Mouse (Mus musculus): ENCODE results near the gene Jakmip3. TPM values are rescaled to one million over a fixed set of nuclear protein-coding genes. Genes with fewer than 3 reads are reported as not detected.

The Jakmip3 gene
- not detected in 2 replicates for total RNA-seq (2017)

- no peak for ATAC-seq (replicated peaks; ENCODE audit: low read depth, poor library complexity, severe bottlenecking)
Observed at GRCm38 (mm10) chr7:138940612-138941461, at the start of gene Jakmip3. TSS of gene Jakmip3 (plus strand) at chr7:138940730.

- ATAC-seq (replicated peaks; ENCODE audit: low read depth, poor library complexity, severe bottlenecking), result no peak
Observed at GRCm38 (mm10) chr7:138898122-138898521, 42.4 kb upstream of the Jakmip3 start.

GRCm38 (mm10) chr7:138898743-138899142 lies 41.8 kb upstream of the Jakmip3 start:
- ATAC-seq (replicated peaks; ENCODE audit: low read depth, poor library complexity, severe bottlenecking), result no peak

- no peak for ATAC-seq (replicated peaks; ENCODE audit: low read depth, poor library complexity, severe bottlenecking)
Observed at GRCm38 (mm10) chr7:138903886-138904435, 36.6 kb upstream of the Jakmip3 start.

DNA sequence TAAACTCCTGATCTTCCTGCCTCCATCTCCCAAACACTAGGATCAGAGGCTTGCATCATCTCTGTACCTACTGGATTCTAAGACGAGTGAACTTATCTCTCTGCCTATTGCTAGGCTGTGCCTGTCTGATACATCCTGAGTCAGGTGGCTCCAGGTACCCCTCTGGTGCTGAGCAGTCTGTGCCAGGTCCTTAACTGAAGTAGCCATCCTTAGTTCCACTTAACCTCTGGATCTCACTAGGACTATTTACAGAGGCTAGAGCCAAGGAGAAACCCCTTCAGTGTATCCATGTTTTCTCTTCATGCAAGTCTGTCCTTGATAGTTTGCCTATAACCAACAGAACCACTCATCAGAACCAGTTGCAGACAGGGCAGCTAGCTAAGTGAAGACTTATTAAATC lies 34.1 kb upstream of the Jakmip3 start:
- ATAC-seq (replicated peaks; ENCODE audit: low read depth, poor library complexity, severe bottlenecking), result no peak

DNA sequence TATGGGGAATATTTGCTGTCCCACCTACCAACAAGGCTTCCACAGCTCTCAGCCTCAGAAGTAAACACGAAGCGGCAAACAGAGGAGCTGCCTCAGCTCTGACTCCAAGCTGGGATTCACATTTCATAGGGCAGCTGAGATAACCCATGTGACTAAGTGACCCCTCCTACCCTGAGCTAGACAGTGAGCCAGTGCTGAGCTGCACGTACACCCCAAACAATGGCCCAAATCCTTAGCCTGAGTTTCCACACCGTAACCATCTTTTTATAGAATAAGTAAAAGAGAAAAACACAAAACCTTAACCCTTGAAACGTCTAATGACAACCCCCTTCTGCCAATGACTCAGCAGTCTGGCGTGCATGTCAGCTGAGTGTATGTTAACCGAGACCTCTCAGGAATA lies 33.5 kb upstream of the Jakmip3 start:
- no peak for ATAC-seq (replicated peaks; ENCODE audit: low read depth, poor library complexity, severe bottlenecking)

- ATAC-seq (replicated peaks; ENCODE audit: low read depth, poor library complexity, severe bottlenecking), result no peak
Observed at GRCm38 (mm10) chr7:138907976-138908375, 32.6 kb upstream of the Jakmip3 start.

DNA sequence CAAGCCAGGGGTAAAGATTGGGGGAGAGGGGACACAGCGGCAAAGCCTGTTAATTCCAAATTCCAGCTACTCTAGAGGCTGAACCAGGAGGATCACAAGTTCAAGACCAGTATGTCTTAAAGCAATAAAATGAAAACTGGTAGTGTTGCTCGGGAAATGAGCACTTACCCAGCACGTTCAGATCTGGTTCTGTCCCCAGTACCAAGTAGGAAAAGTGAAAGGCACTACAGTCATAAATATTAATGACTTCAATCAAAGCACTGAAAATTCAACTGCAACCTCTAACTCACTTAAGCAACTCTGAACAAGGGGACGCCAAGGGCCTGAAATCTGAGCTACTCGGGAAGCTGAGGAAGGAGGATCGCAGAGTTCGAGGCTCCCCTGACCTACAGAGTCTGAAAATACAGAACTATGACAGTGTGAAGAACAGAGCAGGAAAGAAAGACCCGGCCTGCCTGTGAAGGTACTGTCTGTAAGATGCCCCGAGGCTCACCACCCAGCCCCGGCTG lies 31.7 kb upstream of the Jakmip3 start:
- no peak for ATAC-seq (replicated peaks; ENCODE audit: low read depth, poor library complexity, severe bottlenecking)

- peak; percentile 94 for ATAC-seq (replicated peaks; ENCODE audit: low read depth, poor library complexity, severe bottlenecking)
Observed at GRCm38 (mm10) chr7:138909277-138910192, 31.0 kb upstream of the Jakmip3 start, which contains the start of gene Bnip3. TSS of gene Bnip3 (minus strand) at chr7:138909519.

GRCm38 (mm10) chr7:138910193-138910562 lies 30.4 kb upstream of the Jakmip3 start:
- no peak; the same call in 1 of the 2 replicates for ATAC-seq (replicated peaks; ENCODE audit: low read depth, poor library complexity, severe bottlenecking)

- no peak for ATAC-seq (replicated peaks; ENCODE audit: low read depth, poor library complexity, severe bottlenecking)
Observed at GRCm38 (mm10) chr7:138913616-138914015, 26.9 kb upstream of the Jakmip3 start.

DNA sequence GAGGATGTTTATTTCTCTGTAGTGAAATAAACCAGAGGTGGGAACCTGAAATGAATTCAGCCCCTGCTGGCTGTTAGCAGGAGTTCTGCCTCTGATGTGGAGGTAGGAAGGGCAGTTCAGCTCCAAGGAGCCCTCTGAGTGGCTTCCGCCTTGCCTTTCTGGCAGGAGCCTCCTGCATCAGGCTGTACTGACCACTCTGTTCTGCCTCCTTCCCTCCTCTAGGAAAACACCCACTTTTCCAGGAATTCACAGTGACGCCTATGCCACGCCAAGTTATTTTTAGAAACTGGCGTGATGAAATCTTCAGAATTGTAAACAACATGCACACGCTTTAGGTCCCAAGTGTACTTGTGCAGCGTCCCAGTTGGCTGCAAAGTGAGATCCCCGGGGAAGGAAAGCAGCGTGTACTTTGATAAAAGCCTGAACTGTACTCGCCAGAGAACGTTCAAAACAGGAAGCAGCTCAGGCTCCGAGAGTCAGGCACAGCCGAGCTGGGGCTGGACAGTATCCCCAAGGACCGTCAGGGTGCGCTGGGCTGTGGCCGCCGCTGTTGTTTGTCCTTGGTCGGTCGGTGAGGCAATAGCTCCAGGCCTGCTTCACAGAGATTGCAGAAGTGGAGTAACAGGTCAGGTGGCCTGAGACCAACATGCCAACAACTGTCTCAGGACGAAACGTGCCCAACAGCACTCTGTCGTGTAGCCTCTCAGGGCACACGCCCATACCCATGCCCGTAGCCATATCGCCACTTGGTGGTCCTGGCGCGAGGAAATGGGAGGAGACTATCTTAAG lies 21.2 kb upstream of the Jakmip3 start:
- peak; percentile 85 for ATAC-seq (replicated peaks; ENCODE audit: low read depth, poor library complexity, severe bottlenecking)

GRCm38 (mm10) chr7:138921611-138922010 lies 18.9 kb upstream of the Jakmip3 start:
- no peak for ATAC-seq (replicated peaks; ENCODE audit: low read depth, poor library complexity, severe bottlenecking)

DNA sequence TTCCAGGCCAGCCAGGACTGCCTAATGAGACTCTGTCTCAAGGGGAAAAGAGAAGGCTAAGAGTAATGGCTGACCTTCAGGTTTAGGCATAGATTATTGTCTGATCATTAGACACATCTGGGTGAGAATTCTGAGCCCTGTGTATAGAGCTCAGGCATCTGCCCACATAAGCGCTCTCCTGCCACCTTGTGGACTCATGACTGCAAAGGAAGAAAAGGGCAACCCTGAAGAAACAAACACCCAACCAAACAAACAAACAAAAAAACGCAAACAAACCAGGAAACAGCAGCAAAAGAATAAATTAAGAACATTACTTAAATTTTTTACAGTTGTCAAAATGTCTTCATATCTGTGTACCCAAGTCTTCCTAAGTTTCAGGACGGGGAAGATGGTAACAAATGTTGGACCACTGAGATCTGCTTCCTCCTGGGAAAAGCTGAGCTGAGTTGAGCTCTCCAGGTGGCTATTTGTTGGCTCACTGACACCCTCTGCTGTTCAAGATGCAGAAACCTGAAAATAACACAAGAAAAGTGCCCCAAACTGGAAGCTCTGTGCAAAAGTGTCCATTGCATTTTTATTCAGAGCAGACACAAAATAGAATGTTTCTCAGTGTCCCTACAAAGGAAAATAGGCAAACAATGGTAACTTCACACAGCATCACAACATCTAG lies 16.6 kb upstream of the Jakmip3 start:
- ATAC-seq (replicated peaks; ENCODE audit: low read depth, poor library complexity, severe bottlenecking), result no peak; the same call in 1 of the 2 replicates

GRCm38 (mm10) chr7:138928456-138928855 lies 12.1 kb upstream of the Jakmip3 start:
- ATAC-seq (replicated peaks; ENCODE audit: low read depth, poor library complexity, severe bottlenecking), result no peak

- no peak for ATAC-seq (replicated peaks; ENCODE audit: low read depth, poor library complexity, severe bottlenecking)
Observed at GRCm38 (mm10) chr7:138934523-138934922, 6.0 kb upstream of the Jakmip3 start.

GRCm38 (mm10) chr7:138938991-138939390 lies 1.5 kb upstream of the Jakmip3 start:
- no peak for ATAC-seq (replicated peaks; ENCODE audit: low read depth, poor library complexity, severe bottlenecking)

- no peak for ATAC-seq (replicated peaks; ENCODE audit: low read depth, poor library complexity, severe bottlenecking)
Observed at GRCm38 (mm10) chr7:138940256-138940611, 296 bp upstream of the Jakmip3 start.

DNA sequence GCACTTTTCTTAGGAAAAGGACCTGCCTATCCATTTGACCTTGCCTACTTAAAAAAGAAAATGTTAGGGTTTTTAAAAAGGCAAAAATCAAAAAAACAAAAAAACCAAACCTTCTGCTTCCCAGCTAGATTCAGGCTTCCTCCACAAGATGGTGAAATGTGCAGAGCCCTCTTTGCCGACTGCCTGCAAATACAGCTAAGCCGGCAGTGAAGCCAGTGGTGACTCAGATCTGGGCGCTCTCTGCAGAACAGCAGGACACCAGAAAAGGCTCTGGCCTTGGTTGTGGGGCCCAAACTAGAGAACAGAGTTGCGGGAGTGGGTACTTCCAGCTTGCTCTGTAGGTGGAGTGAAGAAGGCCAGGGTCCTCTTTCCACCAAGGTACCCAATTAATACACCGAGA lies 1.0 kb downstream of the Jakmip3 start:
- ATAC-seq (replicated peaks; ENCODE audit: low read depth, poor library complexity, severe bottlenecking), result no peak
